Mouse (Mus musculus): ENCODE results near the gene Ocel1. TPM values are rescaled to one million over a fixed set of nuclear protein-coding genes. Genes with fewer than 3 reads are reported as not detected.
A peak's percentile ranks its signal among the peaks of the same experiment; 100 is the strongest.

Gene Ocel1
- polyA plus RNA-seq, 1 experiment from 2014 or later, result 4.2 TPM

DNA sequence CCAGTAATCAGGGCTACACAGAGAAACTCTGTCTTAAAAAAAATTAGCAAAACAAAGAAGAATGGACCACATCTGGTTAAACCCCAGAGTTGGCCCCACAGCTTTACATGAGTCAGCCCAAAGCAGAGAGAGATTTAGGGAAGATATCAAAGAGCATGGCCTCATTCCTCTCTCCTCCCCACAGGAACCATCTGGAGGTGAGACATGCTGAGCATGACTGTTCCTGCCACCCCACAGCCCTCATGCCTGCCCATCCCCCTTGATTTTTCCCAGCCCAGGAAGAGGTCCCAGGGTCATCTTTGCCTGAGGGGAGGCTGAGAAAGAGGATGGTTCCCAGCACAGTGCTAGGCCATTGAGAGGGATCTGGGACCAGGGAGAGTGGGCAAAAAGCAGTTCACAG lies 2.7 kb upstream of the Ocel1 start:
- Histone ChIP-seq H3K4me2 (peak overlapping the region; percentile 86; the same call in 1 of the 2 replicates), H3K9ac (replicated peaks) (no peak overlapping the region), H3K36me3 (peaks cover 25% of the 10 kb centered on the region), H3K9me3 (no peaks in the 10 kb centered on the region), H3K27me3 (no peaks in the 10 kb centered on the region), H3K27ac (no peak overlapping the region), H3K4me3 (replicated peaks) (no peak overlapping the region), H3K4me1 (replicated peaks) (peaks cover 19% of the 10 kb centered on the region)
- ATAC-seq (ENCODE audit: insufficient number of reproducible peaks, insufficient read depth, low FRiP score, low TSS enrichment, low read depth), result no peak

DNA sequence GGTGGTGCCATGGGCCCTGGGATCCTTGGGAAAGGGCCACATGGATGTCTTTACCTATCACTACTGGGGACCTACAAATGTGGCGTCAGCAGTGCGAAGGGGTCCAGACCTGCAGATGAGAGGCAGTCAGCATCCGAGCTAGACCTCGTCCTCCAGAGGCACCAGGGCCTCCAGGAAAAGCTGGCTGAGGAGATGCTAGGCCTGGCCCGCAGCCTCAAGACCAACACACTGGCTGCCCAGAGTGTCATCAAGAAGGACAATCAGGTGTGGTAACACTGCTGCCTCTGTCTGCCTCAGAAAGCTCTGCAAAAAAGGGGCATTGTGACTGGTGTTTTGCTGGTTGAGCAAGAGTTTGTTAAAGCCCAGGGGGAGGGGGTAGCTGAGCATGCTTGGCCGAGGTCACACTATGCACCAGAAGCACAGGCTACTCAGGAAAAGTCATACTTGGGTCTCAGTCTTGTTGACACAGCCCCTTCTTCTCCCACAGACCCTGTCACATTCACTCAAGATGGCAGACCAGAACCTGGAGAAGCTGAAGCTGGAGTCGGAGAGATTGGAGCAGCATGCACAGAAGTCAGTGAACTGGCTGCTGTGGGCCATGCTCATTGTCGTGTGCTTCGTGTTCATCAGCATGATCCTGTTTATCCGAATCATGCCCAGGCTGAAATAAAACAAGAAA lies 1.9 kb upstream of the Ocel1 start:
- peaks cover 33% of the 10 kb centered on the region for H3K36me3 ChIP-seq
- 95% methylated on average over 10 of the region's 10 CpGs for WGBS
- no peak overlapping the region for H3K27ac ChIP-seq
- H3K4me1 ChIP-seq (replicated peaks), result peaks cover 19% of the 10 kb centered on the region
- no peaks in the 10 kb centered on the region for H3K9me3 ChIP-seq
- H3K27me3 ChIP-seq, result no peaks in the 10 kb centered on the region
- H3K4me3 ChIP-seq (replicated peaks), result 0 out of 2 replicates have a peak overlapping the region, but pooled peaks have one; percentile 2
- no peak overlapping the region for H3K9ac ChIP-seq (replicated peaks)
- ATAC-seq (ENCODE audit: insufficient number of reproducible peaks, insufficient read depth, low FRiP score, low TSS enrichment, low read depth), result no peak
- H3K4me2 ChIP-seq, result no peak overlapping the region

DNA sequence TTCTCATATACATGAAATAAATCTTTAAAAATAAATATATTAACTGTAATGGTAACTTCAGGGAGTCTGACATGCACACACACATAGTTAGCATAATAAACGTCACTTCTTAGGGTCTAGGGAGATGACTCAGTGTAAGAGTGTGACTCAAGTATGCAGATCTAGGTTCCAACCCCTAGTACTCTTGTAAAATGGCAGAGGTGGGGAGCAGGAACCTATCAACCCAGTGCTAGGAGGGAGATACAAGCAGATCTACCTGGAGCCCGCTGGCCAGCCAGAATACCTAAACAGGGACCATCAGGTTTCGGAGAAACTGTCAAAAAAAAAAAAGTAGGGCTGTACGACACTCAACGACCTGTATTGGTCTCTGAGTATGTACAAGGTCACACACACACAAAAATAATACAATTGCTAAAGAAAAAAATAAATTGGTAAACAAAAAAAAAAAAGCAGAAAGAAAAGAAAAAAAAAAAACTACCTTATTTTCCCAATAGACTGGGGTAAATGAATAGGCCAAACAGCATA lies 325 bp upstream of the Ocel1 start:
- peak overlapping the region; percentile 53 for H3K4me2 ChIP-seq
- H3K4me3 ChIP-seq (replicated peaks), result peak overlapping the region; percentile 74
- no peaks in the 10 kb centered on the region for H3K9me3 ChIP-seq
- WGBS, result 28% methylated on average over 5 of the region's 5 CpGs
- H3K27me3 ChIP-seq, result no peaks in the 10 kb centered on the region
- H3K36me3 ChIP-seq, result peaks cover 43% of the 10 kb centered on the region
- ATAC-seq (ENCODE audit: insufficient number of reproducible peaks, insufficient read depth, low FRiP score, low TSS enrichment, low read depth), result no peak
- no peak overlapping the region for H3K27ac ChIP-seq
- peaks cover 24% of the 10 kb centered on the region for H3K4me1 ChIP-seq (replicated peaks)
- no peak overlapping the region for H3K9ac ChIP-seq (replicated peaks)

DNA sequence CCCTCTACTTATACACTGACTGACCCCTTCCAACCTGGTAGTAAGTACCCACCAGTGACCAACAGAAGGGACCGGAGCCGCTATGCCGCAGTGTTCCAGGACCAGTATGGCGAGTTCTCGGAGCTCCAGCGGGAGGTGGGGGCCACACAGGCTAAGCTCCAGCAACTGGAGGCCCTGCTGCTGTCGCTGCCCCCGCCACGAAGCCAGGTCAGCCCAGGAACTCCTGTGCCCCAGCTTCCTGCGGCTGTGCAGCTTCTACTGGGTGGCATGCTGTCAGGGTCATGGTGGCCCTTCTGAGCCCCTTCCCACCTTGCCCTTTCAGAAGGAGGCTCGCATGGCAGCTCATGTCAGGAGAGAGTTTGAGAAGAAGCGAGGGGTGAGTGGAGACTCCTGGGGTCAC lies 1.3 kb downstream of the Ocel1 start:
- Histone ChIP-seq H3K4me1 (replicated peaks) (peaks cover 34% of the 10 kb centered on the region), H3K9me3 (no peaks in the 10 kb centered on the region)
- WGBS, result 90% methylated on average over 12 of the region's 12 CpGs

DNA sequence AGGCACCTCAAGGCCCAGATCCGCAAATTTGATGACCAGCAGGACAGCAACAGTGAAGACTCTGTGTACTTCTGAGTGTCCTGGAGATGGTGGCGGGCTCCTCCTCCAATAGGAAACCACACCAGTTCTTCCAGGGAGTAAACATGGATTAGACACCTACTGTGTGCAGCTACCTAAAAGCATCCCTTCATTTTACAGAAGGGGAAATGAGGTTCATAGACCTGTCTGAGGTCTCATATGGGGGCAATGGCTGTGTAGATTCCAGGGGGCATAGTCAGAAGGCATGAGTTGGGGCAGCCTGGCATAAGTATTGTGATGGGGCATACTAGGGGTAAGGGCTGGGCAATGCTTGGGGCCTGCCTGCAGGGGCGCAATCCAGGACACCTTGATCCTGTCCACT lies 1.9 kb downstream of the Ocel1 start:
- Histone ChIP-seq H3K27me3 (peaks cover 11% of the 10 kb centered on the region; the same call in 1 of the 2 replicates), H3K27ac (no peak overlapping the region), H3K4me2 (no peak overlapping the region), H3K4me3 (replicated peaks) (no peak overlapping the region), H3K9me3 (no peaks in the 10 kb centered on the region), H3K36me3 (peaks cover 52% of the 10 kb centered on the region), H3K4me1 (replicated peaks) (peaks cover 29% of the 10 kb centered on the region), H3K9ac (replicated peaks) (no peak overlapping the region)
- no peak for ATAC-seq (ENCODE audit: insufficient number of reproducible peaks, insufficient read depth, low FRiP score, low TSS enrichment, low read depth)
- 84% methylated on average over 3 of the region's 3 CpGs for WGBS

More for the DNA sequence above, 1.3 kb downstream of the Ocel1 start:
- no peak for ATAC-seq (ENCODE audit: insufficient number of reproducible peaks, insufficient read depth, low FRiP score, low TSS enrichment, low read depth)
- H3K4me2 ChIP-seq, result no peak overlapping the region
- peaks cover 6% of the 10 kb centered on the region; the same call in 1 of the 2 replicates for H3K27me3 ChIP-seq
- H3K4me3 ChIP-seq (replicated peaks), result 0 out of 2 replicates have a peak overlapping the region, but pooled peaks have one; percentile 6
- H3K9ac ChIP-seq (replicated peaks), result no peak overlapping the region
- no peak overlapping the region for H3K27ac ChIP-seq
- peaks cover 47% of the 10 kb centered on the region for H3K36me3 ChIP-seq

DNA sequence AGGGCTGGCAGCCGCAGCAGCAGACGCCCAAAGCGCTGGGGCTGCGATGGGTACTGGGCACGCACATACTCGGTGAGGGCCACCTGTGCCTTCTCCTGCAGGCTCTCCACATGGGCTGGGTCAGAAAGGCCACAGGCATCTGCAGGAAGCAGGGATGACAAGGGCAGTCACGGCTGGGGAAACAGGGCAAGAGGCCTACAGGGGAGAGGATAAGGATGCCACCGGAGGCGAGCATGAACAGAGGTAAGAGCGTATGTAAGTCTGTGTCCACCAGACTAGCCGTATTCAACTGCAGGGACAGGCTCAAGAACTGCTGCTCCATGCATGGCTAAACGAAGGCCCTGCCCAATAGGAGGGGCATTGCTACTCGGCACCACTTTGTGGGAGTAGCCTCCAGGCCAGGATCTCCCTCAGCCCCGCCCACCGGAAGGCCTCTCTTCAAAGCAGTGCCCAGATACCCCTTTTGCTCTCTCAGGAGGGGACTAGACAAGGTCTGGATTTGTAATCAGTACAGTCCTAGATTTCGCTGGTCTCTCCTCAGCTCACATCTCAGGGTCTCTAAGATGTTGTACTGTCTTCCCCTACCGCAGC lies 3.6 kb downstream of the Ocel1 start:
- H3K4me3 ChIP-seq (replicated peaks), result no peak overlapping the region
- H3K9me3 ChIP-seq, result no peaks in the 10 kb centered on the region
- H3K4me1 ChIP-seq (replicated peaks), result peaks cover 36% of the 10 kb centered on the region
- no peak overlapping the region for H3K9ac ChIP-seq (replicated peaks)
- WGBS, result 77% methylated on average over 17 of the region's 17 CpGs
- no peak overlapping the region for H3K4me2 ChIP-seq
- H3K27ac ChIP-seq, result no peak overlapping the region
- peaks cover 46% of the 10 kb centered on the region for H3K36me3 ChIP-seq
- peaks cover 11% of the 10 kb centered on the region; the same call in 1 of the 2 replicates for H3K27me3 ChIP-seq
- no peak for ATAC-seq (ENCODE audit: insufficient number of reproducible peaks, insufficient read depth, low FRiP score, low TSS enrichment, low read depth)

DNA sequence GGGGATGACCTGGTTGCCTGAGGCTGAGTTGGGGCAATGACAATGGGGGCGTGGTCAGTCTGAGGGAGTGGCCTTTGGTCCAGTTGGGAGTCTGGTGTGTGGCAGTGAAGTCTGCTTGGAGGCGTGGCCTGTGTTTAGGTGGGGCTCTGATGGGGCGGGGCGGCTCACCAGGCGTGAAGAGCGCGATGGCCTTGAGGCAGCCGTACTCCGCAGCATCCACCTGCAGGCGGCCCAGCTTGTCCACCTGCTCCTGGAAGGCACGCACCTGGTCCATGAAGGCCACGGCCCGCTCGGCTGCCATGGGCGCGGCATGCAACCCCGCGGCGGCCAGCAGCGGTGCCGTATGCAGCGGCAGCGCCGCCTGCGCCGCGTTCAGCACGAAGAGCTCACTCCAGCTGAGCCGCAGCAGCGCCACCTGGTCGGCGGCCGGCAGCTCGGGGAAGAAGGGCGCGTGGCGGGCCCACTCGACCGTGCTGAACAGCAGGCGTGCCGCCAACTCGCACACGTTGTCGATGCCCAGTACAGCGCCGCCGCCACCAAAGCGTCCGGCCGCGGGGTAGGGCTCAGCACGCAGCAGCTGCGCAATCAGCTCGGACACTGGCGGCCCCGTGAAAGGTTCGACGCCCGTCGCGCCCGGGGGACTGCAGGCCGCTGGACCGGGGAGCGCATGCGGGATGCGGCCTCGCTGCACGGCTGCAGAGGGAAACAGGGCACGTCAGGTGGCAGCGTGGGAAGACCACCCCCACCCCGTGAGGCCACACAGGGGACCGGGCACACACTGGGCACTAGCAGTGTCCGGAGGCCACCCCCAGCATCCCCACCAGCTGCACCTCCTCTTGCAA lies 4.7 kb downstream of the Ocel1 start:
- Histone ChIP-seq H3K4me2 (peak overlapping the region; percentile 75), H3K4me3 (replicated peaks) (peak overlapping the region; percentile 33), H3K9ac (replicated peaks) (peak overlapping the region; percentile 59), H3K27me3 (peaks cover 11% of the 10 kb centered on the region; the same call in 1 of the 2 replicates), H3K36me3 (peaks cover 43% of the 10 kb centered on the region), H3K4me1 (replicated peaks) (peaks cover 42% of the 10 kb centered on the region), H3K9me3 (no peaks in the 10 kb centered on the region), H3K27ac (no peak overlapping the region)
- WGBS, result 5% methylated on average over 74 of the region's 74 CpGs
- no peak for ATAC-seq (ENCODE audit: insufficient number of reproducible peaks, insufficient read depth, low FRiP score, low TSS enrichment, low read depth)

DNA sequence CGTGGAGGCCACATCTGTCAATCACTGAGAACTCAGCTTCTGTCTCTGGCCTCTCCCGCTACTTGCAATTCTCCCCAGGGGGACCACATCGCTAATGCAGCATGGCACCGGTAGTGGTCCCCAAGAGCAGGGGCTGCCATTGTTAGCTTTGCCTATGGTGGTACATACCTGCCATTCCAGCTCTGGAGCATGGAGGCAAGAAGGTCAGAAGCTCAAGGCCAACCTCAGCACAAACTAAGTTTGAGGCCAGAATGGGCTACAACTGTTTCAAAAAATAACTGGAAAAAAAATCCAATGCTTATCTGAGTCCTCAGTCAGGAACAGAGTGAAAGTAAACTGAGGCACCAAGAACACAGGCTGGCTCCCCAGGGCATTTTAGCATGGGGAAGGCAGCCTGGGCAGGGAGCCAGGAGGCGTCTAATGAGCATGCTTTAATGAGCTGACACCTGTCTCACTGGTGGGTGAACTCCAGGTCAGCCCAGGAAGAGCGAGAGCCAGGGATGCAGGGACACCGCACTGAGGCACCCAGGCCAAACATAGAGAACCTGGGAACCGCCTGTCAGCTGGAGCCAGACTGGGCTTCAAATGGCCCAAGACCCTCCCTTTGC lies 5.4 kb downstream of the Ocel1 start:
- Histone ChIP-seq H3K9me3 (no peaks in the 10 kb centered on the region), H3K4me3 (replicated peaks) (peak overlapping the region; percentile 33), H3K4me2 (peak overlapping the region; percentile 75), H3K36me3 (peaks cover 43% of the 10 kb centered on the region), H3K4me1 (replicated peaks) (peaks cover 42% of the 10 kb centered on the region), H3K9ac (replicated peaks) (peak overlapping the region; percentile 59; the same call in 1 of the 2 replicates), H3K27ac (no peak overlapping the region), H3K27me3 (peaks cover 11% of the 10 kb centered on the region; the same call in 1 of the 2 replicates)
- 43% methylated on average over 8 of the region's 8 CpGs for WGBS
- ATAC-seq (ENCODE audit: insufficient number of reproducible peaks, insufficient read depth, low FRiP score, low TSS enrichment, low read depth), result no peak

DNA sequence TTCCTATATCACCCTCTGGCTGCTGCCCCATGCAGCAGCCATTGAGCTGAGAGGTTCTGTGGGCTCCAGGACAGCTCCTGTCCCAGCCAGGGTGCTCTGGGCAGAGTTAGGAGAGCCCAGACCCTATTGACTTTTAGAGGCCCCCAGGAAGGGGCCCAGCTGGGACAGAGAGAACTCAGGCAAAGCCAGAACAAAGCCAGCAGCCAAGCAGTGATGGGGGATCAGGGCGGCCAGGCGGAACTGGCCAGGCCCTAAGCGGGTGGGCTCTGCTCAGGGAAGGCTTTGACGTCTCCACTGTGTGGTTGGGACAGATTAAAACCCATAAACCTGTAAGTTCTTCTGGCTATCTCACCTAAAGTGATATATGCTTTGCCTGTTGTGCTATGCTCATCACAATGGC lies 7.9 kb downstream of the Ocel1 start:
- 70% methylated on average over 4 of the region's 4 CpGs for WGBS

DNA sequence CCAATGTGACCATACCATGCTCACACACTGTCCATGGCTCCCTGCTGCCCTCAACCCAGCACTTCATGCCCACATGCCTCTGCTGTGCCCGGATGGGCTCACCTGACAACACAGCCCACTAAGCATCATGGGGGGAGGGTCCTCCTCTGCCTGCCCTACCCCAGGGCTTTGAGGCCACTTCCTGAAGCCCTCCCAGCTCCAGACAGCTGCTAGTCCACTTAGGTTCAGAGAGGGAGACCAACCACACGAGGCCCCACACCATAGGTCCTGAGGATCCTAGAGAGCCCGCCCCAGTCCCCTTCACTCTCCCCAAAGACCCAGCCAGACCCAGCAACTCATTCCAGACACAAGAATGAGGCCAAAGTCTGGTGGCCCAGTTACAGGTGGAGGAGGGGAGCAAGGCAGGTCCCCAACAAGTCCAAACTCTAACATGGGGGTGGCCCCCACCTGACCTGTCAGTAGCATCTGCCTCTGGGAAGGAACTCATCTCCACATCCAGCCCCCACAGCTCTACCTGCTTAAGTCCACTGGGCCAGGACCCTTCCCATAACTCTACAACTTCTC lies 8.5 kb downstream of the Ocel1 start:
- 30% methylated on average over 3 of the region's 3 CpGs for WGBS
- Histone ChIP-seq H3K27ac (no peak overlapping the region), H3K4me3 (replicated peaks) (peak overlapping the region; percentile 84), H3K4me1 (replicated peaks) (peaks cover 58% of the 10 kb centered on the region), H3K9ac (replicated peaks) (peak overlapping the region; percentile 84), H3K4me2 (peak overlapping the region; percentile 98), H3K27me3 (peaks cover 11% of the 10 kb centered on the region; the same call in 1 of the 2 replicates), H3K9me3 (no peaks in the 10 kb centered on the region; the same call in 1 of the 2 replicates), H3K36me3 (peaks cover 24% of the 10 kb centered on the region)
- no peak for ATAC-seq (ENCODE audit: insufficient number of reproducible peaks, insufficient read depth, low FRiP score, low TSS enrichment, low read depth)

More for the DNA sequence above, 7.9 kb downstream of the Ocel1 start:
- H3K36me3 ChIP-seq, result peaks cover 30% of the 10 kb centered on the region
- peak overlapping the region; percentile 84 for H3K4me3 ChIP-seq (replicated peaks)
- peak overlapping the region; percentile 40; the same call in 1 of the 2 replicates for H3K9ac ChIP-seq (replicated peaks)
- no peaks in the 10 kb centered on the region for H3K9me3 ChIP-seq
- ATAC-seq (ENCODE audit: insufficient number of reproducible peaks, insufficient read depth, low FRiP score, low TSS enrichment, low read depth), result no peak
- H3K27ac ChIP-seq, result no peak overlapping the region
- H3K27me3 ChIP-seq, result peaks cover 11% of the 10 kb centered on the region; the same call in 1 of the 2 replicates
- H3K4me2 ChIP-seq, result peak overlapping the region; percentile 98
- H3K4me1 ChIP-seq (replicated peaks), result peaks cover 58% of the 10 kb centered on the region

All from limb, embryonic 12.5 days (tissue).